Mouse (Mus musculus): ENCODE data around the gene Lrrk1. TPM values are rescaled to one million over a fixed set of nuclear protein-coding genes. Genes with fewer than 3 reads are reported as not detected.

Gene Lrrk1
- polyA plus RNA-seq, 1 experiment from 2014 or later, result 19.5 TPM

GRCm38 (mm10) chr7:66224541-66224940 is 163.6 kb downstream of the Lrrk1 start:
- Histone ChIP-seq H3K9ac (ENCODE audit: low read length) (no peak overlapping the region), H3K4me2 (ENCODE audit: low read depth, low read length) (no peak overlapping the region), H3K4me3 (replicated peaks; ENCODE audit: low read length) (no peak overlapping the region), H3K4me1 (ENCODE audit: control insufficient read depth, insufficient read depth, low read length) (no peaks in the 10 kb centered on the region), H3K9me3 (replicated peaks; ENCODE audit: control insufficient read depth, low read length) (no peaks in the 10 kb centered on the region; the same call in 1 of the 2 replicates), H3K27ac (ENCODE audit: low read length) (no peak overlapping the region), H3K36me3 (ENCODE audit: control insufficient read depth, insufficient read depth, low read length) (no peaks in the 10 kb centered on the region), H3K27me3 (ENCODE audit: control insufficient read depth, insufficient read depth, low read length) (no peaks in the 10 kb centered on the region)
- 95% methylated on average over 6 of the region's 6 CpGs for WGBS
- ATAC-seq (ENCODE audit: insufficient read depth, low FRiP score), result no peak

- H3K27me3 ChIP-seq (ENCODE audit: control insufficient read depth, insufficient read depth, low read length), result no peaks in the 10 kb centered on the region
- no peak for ATAC-seq (ENCODE audit: insufficient read depth, low FRiP score)
- H3K4me1 ChIP-seq (ENCODE audit: control insufficient read depth, insufficient read depth, low read length), result peaks cover 6% of the 10 kb centered on the region
- no peak overlapping the region for H3K4me3 ChIP-seq (replicated peaks; ENCODE audit: low read length)
- no peak overlapping the region for H3K27ac ChIP-seq (ENCODE audit: low read length)
- no peak overlapping the region for H3K4me2 ChIP-seq (ENCODE audit: low read depth, low read length)
- no peaks in the 10 kb centered on the region; the same call in 1 of the 2 replicates for H3K9me3 ChIP-seq (replicated peaks; ENCODE audit: control insufficient read depth, low read length)
- WGBS, result 88% methylated on average over 1 of the region's 1 CpGs
- no peak overlapping the region for H3K9ac ChIP-seq (ENCODE audit: low read length)
- H3K36me3 ChIP-seq (ENCODE audit: control insufficient read depth, insufficient read depth, low read length), result no peaks in the 10 kb centered on the region
These were observed 164.4 kb downstream of the Lrrk1 start for GRCm38 (mm10) chr7:66223731-66224130.

GRCm38 (mm10) chr7:66222621-66223091 is 165.5 kb downstream of the Lrrk1 start:
- no peak overlapping the region for H3K4me3 ChIP-seq (replicated peaks; ENCODE audit: low read length)
- no peak overlapping the region for H3K4me2 ChIP-seq (ENCODE audit: low read depth, low read length)
- ATAC-seq (ENCODE audit: insufficient read depth, low FRiP score), result no peak
- H3K27me3 ChIP-seq (ENCODE audit: control insufficient read depth, insufficient read depth, low read length), result no peaks in the 10 kb centered on the region
- H3K9me3 ChIP-seq (replicated peaks; ENCODE audit: control insufficient read depth, low read length), result no peaks in the 10 kb centered on the region; the same call in 1 of the 2 replicates
- no peak overlapping the region for H3K9ac ChIP-seq (ENCODE audit: low read length)
- peaks cover 14% of the 10 kb centered on the region for H3K4me1 ChIP-seq (ENCODE audit: control insufficient read depth, insufficient read depth, low read length)
- peak overlapping the region; percentile 55 for H3K27ac ChIP-seq (ENCODE audit: low read length)
- 25% methylated on average over 8 of the region's 8 CpGs for WGBS
- H3K36me3 ChIP-seq (ENCODE audit: control insufficient read depth, insufficient read depth, low read length), result no peaks in the 10 kb centered on the region

GRCm38 (mm10) chr7:66219794-66220227 is 168.3 kb downstream of the Lrrk1 start:
- H3K9ac ChIP-seq (ENCODE audit: low read length), result no peak overlapping the region
- H3K4me1 ChIP-seq (ENCODE audit: control insufficient read depth, insufficient read depth, low read length), result peaks cover 14% of the 10 kb centered on the region
- ATAC-seq (ENCODE audit: insufficient read depth, low FRiP score), result no peak
- 78% methylated on average over 4 of the region's 4 CpGs for WGBS
- no peak overlapping the region for H3K27ac ChIP-seq (ENCODE audit: low read length)
- no peak overlapping the region for H3K4me3 ChIP-seq (replicated peaks; ENCODE audit: low read length)
- no peak overlapping the region for H3K4me2 ChIP-seq (ENCODE audit: low read depth, low read length)
- no peaks in the 10 kb centered on the region for H3K36me3 ChIP-seq (ENCODE audit: control insufficient read depth, insufficient read depth, low read length)
- H3K27me3 ChIP-seq (ENCODE audit: control insufficient read depth, insufficient read depth, low read length), result no peaks in the 10 kb centered on the region
- no peaks in the 10 kb centered on the region for H3K9me3 ChIP-seq (replicated peaks; ENCODE audit: control insufficient read depth, low read length)

- Histone ChIP-seq H3K36me3 (ENCODE audit: control insufficient read depth, insufficient read depth, low read length) (no peaks in the 10 kb centered on the region), H3K27me3 (ENCODE audit: control insufficient read depth, insufficient read depth, low read length) (no peaks in the 10 kb centered on the region), H3K4me3 (replicated peaks; ENCODE audit: low read length) (no peak overlapping the region), H3K27ac (ENCODE audit: low read length) (peak overlapping the region; percentile 91), H3K4me1 (ENCODE audit: control insufficient read depth, insufficient read depth, low read length) (peaks cover 14% of the 10 kb centered on the region), H3K9ac (ENCODE audit: low read length) (no peak overlapping the region), H3K9me3 (replicated peaks; ENCODE audit: control insufficient read depth, low read length) (no peaks in the 10 kb centered on the region), H3K4me2 (ENCODE audit: low read depth, low read length) (no peak overlapping the region)
- WGBS, result 87% methylated on average over 4 of the region's 4 CpGs
- ATAC-seq (ENCODE audit: insufficient read depth, low FRiP score), result no peak
These were observed 168.9 kb downstream of the Lrrk1 start for GRCm38 (mm10) chr7:66219028-66219793.

GRCm38 (mm10) chr7:66218193-66219014 is 169.7 kb downstream of the Lrrk1 start:
- no peaks in the 10 kb centered on the region for H3K27me3 ChIP-seq (ENCODE audit: control insufficient read depth, insufficient read depth, low read length)
- peak overlapping the region; percentile 91 for H3K27ac ChIP-seq (ENCODE audit: low read length)
- H3K4me2 ChIP-seq (ENCODE audit: low read depth, low read length), result no peak overlapping the region
- ATAC-seq (ENCODE audit: insufficient read depth, low FRiP score), result peak; percentile 78
- no peaks in the 10 kb centered on the region for H3K9me3 ChIP-seq (replicated peaks; ENCODE audit: control insufficient read depth, low read length)
- peak overlapping the region; percentile 51 for H3K9ac ChIP-seq (ENCODE audit: low read length)
- H3K4me1 ChIP-seq (ENCODE audit: control insufficient read depth, insufficient read depth, low read length), result peaks cover 14% of the 10 kb centered on the region
- no peaks in the 10 kb centered on the region for H3K36me3 ChIP-seq (ENCODE audit: control insufficient read depth, insufficient read depth, low read length)
- no peak overlapping the region for H3K4me3 ChIP-seq (replicated peaks; ENCODE audit: low read length)
- WGBS, result 23% methylated on average over 9 of the region's 9 CpGs

GRCm38 (mm10) chr7:66217531-66218094 is 170.5 kb downstream of the Lrrk1 start:
- no peak overlapping the region for H3K4me2 ChIP-seq (ENCODE audit: low read depth, low read length)
- H3K9me3 ChIP-seq (replicated peaks; ENCODE audit: control insufficient read depth, low read length), result no peaks in the 10 kb centered on the region
- H3K9ac ChIP-seq (ENCODE audit: low read length), result no peak overlapping the region
- no peak overlapping the region for H3K4me3 ChIP-seq (replicated peaks; ENCODE audit: low read length)
- H3K4me1 ChIP-seq (ENCODE audit: control insufficient read depth, insufficient read depth, low read length), result peaks cover 14% of the 10 kb centered on the region
- WGBS, result 78% methylated on average over 7 of the region's 7 CpGs
- H3K27ac ChIP-seq (ENCODE audit: low read length), result peak overlapping the region; percentile 91
- H3K36me3 ChIP-seq (ENCODE audit: control insufficient read depth, insufficient read depth, low read length), result no peaks in the 10 kb centered on the region
- no peak for ATAC-seq (ENCODE audit: insufficient read depth, low FRiP score)
- no peaks in the 10 kb centered on the region for H3K27me3 ChIP-seq (ENCODE audit: control insufficient read depth, insufficient read depth, low read length)

GRCm38 (mm10) chr7:66217011-66217410 is 171.1 kb downstream of the Lrrk1 start:
- Histone ChIP-seq H3K27me3 (ENCODE audit: control insufficient read depth, insufficient read depth, low read length) (no peaks in the 10 kb centered on the region), H3K4me3 (replicated peaks; ENCODE audit: low read length) (no peak overlapping the region), H3K4me1 (ENCODE audit: control insufficient read depth, insufficient read depth, low read length) (peaks cover 14% of the 10 kb centered on the region), H3K27ac (ENCODE audit: low read length) (no peak overlapping the region), H3K36me3 (ENCODE audit: control insufficient read depth, insufficient read depth, low read length) (no peaks in the 10 kb centered on the region), H3K9ac (ENCODE audit: low read length) (no peak overlapping the region), H3K4me2 (ENCODE audit: low read depth, low read length) (no peak overlapping the region), H3K9me3 (replicated peaks; ENCODE audit: control insufficient read depth, low read length) (no peaks in the 10 kb centered on the region)
- no peak for ATAC-seq (ENCODE audit: insufficient read depth, low FRiP score)
- 84% methylated on average over 7 of the region's 7 CpGs for WGBS

GRCm38 (mm10) chr7:66215911-66216310 is 172.2 kb downstream of the Lrrk1 start:
- Histone ChIP-seq H3K9ac (ENCODE audit: low read length) (no peak overlapping the region), H3K27me3 (ENCODE audit: control insufficient read depth, insufficient read depth, low read length) (no peaks in the 10 kb centered on the region), H3K9me3 (replicated peaks; ENCODE audit: control insufficient read depth, low read length) (no peaks in the 10 kb centered on the region), H3K4me2 (ENCODE audit: low read depth, low read length) (no peak overlapping the region), H3K27ac (ENCODE audit: low read length) (no peak overlapping the region), H3K36me3 (ENCODE audit: control insufficient read depth, insufficient read depth, low read length) (no peaks in the 10 kb centered on the region), H3K4me1 (ENCODE audit: control insufficient read depth, insufficient read depth, low read length) (peaks cover 14% of the 10 kb centered on the region), H3K4me3 (replicated peaks; ENCODE audit: low read length) (no peak overlapping the region)
- 91% methylated on average over 1 of the region's 1 CpGs for WGBS
- no peak for ATAC-seq (ENCODE audit: insufficient read depth, low FRiP score)
